9 mouse cellular contexts compared by ENCODE assay signal in the genomic region with DNA sequence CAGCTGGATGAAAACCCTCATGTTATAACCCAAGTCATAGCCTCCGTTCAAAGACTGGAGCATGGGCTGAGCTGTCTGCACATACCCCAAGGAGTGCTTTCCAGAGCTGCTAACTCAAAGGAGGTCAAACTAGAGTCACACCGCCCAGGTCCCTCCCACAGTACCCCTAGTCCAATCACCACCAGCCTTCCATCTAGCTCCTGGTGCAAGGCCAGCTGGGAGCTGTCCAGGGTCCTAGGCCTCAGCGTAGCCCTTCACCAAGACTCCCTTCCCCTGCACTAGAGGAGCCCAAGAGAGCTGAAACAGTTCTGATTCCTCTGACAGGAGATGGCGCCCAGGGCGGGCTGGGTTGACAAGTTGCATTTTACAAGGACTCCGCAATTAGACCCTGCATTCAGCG. TPM values are rescaled to one million over a fixed set of nuclear protein-coding genes. Genes with fewer than 3 reads are reported as not detected.
DNase-seq lines count a peak whose midpoint lies in the region; ATAC-seq and TF ChIP-seq lines count a peak whose summit lies in the region.
"Had no signal": no experiment of that assay in that cellular context is flagged by ENCODE, and none has a peak within 500 bp of the region (broad histone marks: within the 10 kb centered on the region; RNA-seq: fewer than 3 reads in every experiment).

No protein-coding gene starts in this region.

- H3K4me1 ChIP-seq in hindbrain, embryonic 15.5 days (replicated peaks): no peaks in the 10 kb centered on the region
- 0 out of 2 replicates have a peak, but pooled peaks cover 5% of the 10 kb centered on the region for H3K4me1 ChIP-seq in limb, embryonic 12.5 days (replicated peaks)
- H3K4me1 ChIP-seq: liver, embryonic 15.5 days had no signal

- no peaks in the 10 kb centered on the region for H3K36me3 ChIP-seq in hindbrain, embryonic 15.5 days
- no peaks in the 10 kb centered on the region for H3K36me3 ChIP-seq in limb, embryonic 12.5 days
- no peaks in the 10 kb centered on the region for H3K36me3 ChIP-seq in myocyte (ENCODE audit: control insufficient read depth, insufficient read depth)
- H3K36me3 ChIP-seq: liver, embryonic 15.5 days had no signal

- no peak overlapping the region for H3K4me3 ChIP-seq in hindbrain, embryonic 15.5 days
- H3K4me3 ChIP-seq in limb, embryonic 12.5 days (replicated peaks): no peak overlapping the region
- no peak overlapping the region for H3K4me3 ChIP-seq in myocyte
- H3K4me3 ChIP-seq: liver, embryonic 15.5 days had no signal

- H3K4me2 ChIP-seq in hindbrain, embryonic 15.5 days: no peak overlapping the region
- no peak overlapping the region for H3K4me2 ChIP-seq in limb, embryonic 12.5 days
- H3K4me2 ChIP-seq in myocyte (ENCODE audit: low read depth): no peak overlapping the region
- H3K4me2 ChIP-seq: liver, embryonic 15.5 days had no signal

- DNase-seq in cerebellum, postnatal 14 days: peak; percentile 65 to 81
- no peak for DNase-seq in cerebellum, adult 8-10 months
- DNase-seq in brain, embryonic 14.5 days (ENCODE audit: low read depth): peak; percentile 78
- peak; percentile 8 for DNase-seq in gastrocnemius, adult 18-20 months (ENCODE audit: low spot score)
- DNase-seq in thymus, postnatal 0 days (ENCODE audit: low spot score): peak; percentile 14

- no peak for TF ChIP-seq CTCF in brain, embryonic 14.5 days (IDR thresholded peaks at IDR 0.05; ENCODE audit: borderline replicate concordance, extremely low read depth, insufficient read depth, insufficient read length)

- H3K27ac ChIP-seq in hindbrain, embryonic 15.5 days (replicated peaks): no peak overlapping the region
- no peak overlapping the region for H3K27ac ChIP-seq in limb, embryonic 12.5 days
- H3K27ac ChIP-seq: liver, embryonic 15.5 days had no signal

- H3K79me2 ChIP-seq in myocyte (ENCODE audit: control insufficient read depth, insufficient read depth): no peaks in the 10 kb centered on the region

- WGBS in hindbrain, embryonic 15.5 days: 11% methylated on average over 7 of the region's 7 CpGs
- WGBS in limb, embryonic 12.5 days: 1% methylated on average over 7 of the region's 7 CpGs

- TF ChIP-seq POLR2A in brain, embryonic 14.5 days (IDR thresholded peaks at IDR 0.05; ENCODE audit: borderline replicate concordance, extremely low read depth, insufficient read depth, insufficient read length, poor library complexity, severe bottlenecking): no peak
- TF ChIP-seq POLR2A in myocyte (IDR thresholded peaks at IDR 0.05; ENCODE audit: insufficient read length, low read depth): no peak

- no peak overlapping the region for H3ac ChIP-seq in myocyte (ENCODE audit: control insufficient read depth, insufficient read length)

- no peak overlapping the region for H3K9ac ChIP-seq in hindbrain, embryonic 15.5 days
- no peak overlapping the region for H3K9ac ChIP-seq in limb, embryonic 12.5 days (replicated peaks)
- H3K9ac ChIP-seq: liver, embryonic 15.5 days had no signal

- no peaks in the 10 kb centered on the region for H3K27me3 ChIP-seq in hindbrain, embryonic 15.5 days
- H3K27me3 ChIP-seq in limb, embryonic 12.5 days: no peaks in the 10 kb centered on the region
- peaks cover 4% of the 10 kb centered on the region for H3K27me3 ChIP-seq in myocyte (ENCODE audit: control insufficient read depth, insufficient read depth, insufficient read length)
- H3K27me3 ChIP-seq: liver, embryonic 15.5 days had no signal

- H3K9me3 ChIP-seq in hindbrain, embryonic 15.5 days: no peaks in the 10 kb centered on the region
- no peaks in the 10 kb centered on the region for H3K9me3 ChIP-seq in limb, embryonic 12.5 days
- H3K9me3 ChIP-seq: liver, embryonic 15.5 days had no signal

- ATAC-seq in hindbrain, embryonic 15.5 days (ENCODE audit: low FRiP score, low read depth): peak; percentile 65; the same call in 1 of the 2 replicates
- ATAC-seq in limb, embryonic 12.5 days (ENCODE audit: insufficient number of reproducible peaks, insufficient read depth, low FRiP score, low TSS enrichment, low read depth): peak; percentile 94

TF ChIP-seq in myocyte, 11 proteins besides CTCF, POLR2A, EP300 and RAD21:
- TF ChIP-seq MYOG (IDR thresholded peaks at IDR 0.05; ENCODE audit: control insufficient read depth in 1 of 3, insufficient read depth in 1 of 3, insufficient read length in 2 of 3, low read depth in 2 of 3) (no peak), REST (IDR thresholded peaks at IDR 0.05; ENCODE audit: insufficient read depth, insufficient read length) (peak; percentile 96)

RNA-seq across cellular contexts. Expression of a gene that starts 18.0 kb away (rescaled TPM):
- 9.9 and 10.2 TPM in 2 replicates for polyA plus RNA-seq in brain, embryonic 14.5 days (2012; rRNA removed)
- not detected for total RNA-seq in gastrocnemius, adult 18-20 months (2021)
- 7.6 and 8.1 TPM in 2 replicates for polyA plus RNA-seq in hindbrain, embryonic 15.5 days (2015; fragmentation: Nextera tagmentation; extraction: Ambion mirVana)
- polyA plus RNA-seq in limb, embryonic 12.5 days (2016; fragmentation: Nextera tagmentation; extraction: Ambion mirVana): 0.31 and 0.38 TPM in 2 replicates
- not detected for polyA plus RNA-seq in myocyte (2012; fragmentation: generic; extraction: Trizol)
- 0.05 TPM in 1 of 2 replicates, not detected in the other for polyA plus RNA-seq in thymus, postnatal 0 days (2015; fragmentation: Nextera tagmentation; extraction: Ambion mirVana)
- polyA plus RNA-seq: liver, embryonic 15.5 days had no signal
